Mouse (Mus musculus) brain, embryonic 14.5 days (tissue): ENCODE measurements around the gene Gpr35. TPM values are rescaled to one million over a fixed set of nuclear protein-coding genes. Genes with fewer than 3 reads are reported as not detected.
A peak's percentile ranks its signal among the peaks of the same experiment; 100 is the strongest.
"Not testable (repeated sequence)": the region's sequence is repeated elsewhere in the genome, so short reads cannot be mapped to it uniquely, and the experiment has no call there.

Experiments
- DNase-seq: peaks from one replicate; pipeline ENCODE4 v3.0.0-alpha.2; 2011; ENCODE audit warnings: low read depth
- CTCF ChIP-seq: fragments of 200-500 bp; IDR thresholded peaks from 2 replicates; pipeline ENCODE4 v1.5.1; 2012; ENCODE audit warnings: inconsistent platforms, mild to moderate bottlenecking, moderate library complexity, borderline replicate concordance; ENCODE audit not compliant: insufficient read depth, insufficient read length; ENCODE audit errors: extremely low read depth
- POLR2A ChIP-seq: fragments of 200-500 bp; IDR thresholded peaks from 2 replicates; pipeline ENCODE4 v1.6.1; 2012; ENCODE audit warnings: mild to moderate bottlenecking, inconsistent platforms, borderline replicate concordance; ENCODE audit not compliant: poor library complexity, insufficient read depth, insufficient read length, severe bottlenecking; ENCODE audit errors: extremely low read depth
- polyA plus RNA-seq: library from polyadenylated mRNA; depleted of rRNA; stranded (reverse); fragments of >200 nt; gene quantifications from 2 replicates; pipeline ENCODE4 v1.2.3, GENCODE M21; 2012

Gpr35 gene
- polyA plus RNA-seq, 1 experiment = 0.64 TPM

DNA sequence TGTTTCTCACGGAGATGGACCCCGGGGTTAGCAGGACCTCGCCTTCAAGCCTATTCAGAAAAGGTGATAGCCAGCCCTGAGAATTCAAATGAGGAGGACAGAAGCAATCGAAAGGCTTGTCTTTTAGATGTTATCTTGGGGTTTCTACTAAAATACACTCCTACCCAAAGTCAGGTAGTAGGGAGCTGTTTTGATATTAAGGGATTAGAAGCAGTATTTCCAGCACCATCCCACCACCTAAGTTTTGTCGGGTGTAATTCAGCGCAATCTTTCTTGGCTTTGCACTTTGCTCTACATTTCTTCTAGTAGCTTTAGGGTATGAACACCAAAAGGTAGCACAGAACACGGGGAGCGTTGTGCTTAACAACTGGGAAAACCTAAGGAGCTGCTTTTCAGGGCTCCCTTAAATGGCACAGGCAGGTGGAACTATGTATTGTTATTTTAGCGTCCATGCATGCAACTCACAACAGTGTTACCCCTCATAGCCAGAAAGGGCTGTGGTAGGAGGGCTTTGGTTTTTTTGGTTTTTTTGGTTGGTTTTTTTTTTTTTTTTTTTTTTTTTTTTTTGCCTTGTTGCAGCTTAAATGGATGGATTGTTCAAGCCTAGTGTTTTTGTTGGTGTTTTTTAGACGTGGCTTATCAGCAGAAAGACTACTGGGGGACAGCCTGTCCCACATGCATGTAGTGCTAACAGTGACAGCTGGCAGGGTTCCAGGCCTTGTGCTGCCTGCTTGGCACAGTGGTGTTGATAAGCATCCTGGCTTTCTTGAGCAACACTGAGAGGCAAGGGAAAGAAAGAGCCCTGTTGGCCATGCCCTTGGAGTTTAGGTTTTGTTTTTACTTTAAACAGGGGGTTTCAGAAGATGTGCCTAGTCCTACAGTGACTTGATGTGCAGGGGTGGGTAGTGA lies 15.4 kb upstream of the Gpr35 start:
- TF ChIP-seq CTCF = no peak
- no peak for TF ChIP-seq POLR2A
- DNase-seq = peak; percentile 81

DNA sequence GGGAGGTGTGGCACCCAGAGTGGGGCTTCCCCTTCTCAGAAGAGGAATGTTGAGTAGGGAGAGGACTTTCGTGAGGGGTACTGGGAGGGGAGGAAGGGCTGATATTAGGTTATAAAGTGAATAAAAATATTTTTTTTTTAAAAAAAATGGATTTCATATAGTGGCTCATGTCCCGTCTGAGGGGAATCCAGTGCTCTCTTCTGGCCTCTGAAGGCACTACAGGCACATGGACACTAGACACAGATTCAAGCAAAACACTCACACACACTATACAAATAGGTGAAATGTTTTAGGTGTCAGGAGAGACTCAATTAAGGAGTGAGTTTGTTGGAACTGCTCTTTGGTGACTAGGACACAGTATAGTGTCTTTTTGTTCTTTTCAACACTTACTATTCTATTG lies 14.7 kb upstream of the Gpr35 start:
- TF ChIP-seq CTCF (peak; percentile 18; the same call in 1 of the 2 replicates), POLR2A (no peak)
- peak; percentile 4 for DNase-seq

DNA sequence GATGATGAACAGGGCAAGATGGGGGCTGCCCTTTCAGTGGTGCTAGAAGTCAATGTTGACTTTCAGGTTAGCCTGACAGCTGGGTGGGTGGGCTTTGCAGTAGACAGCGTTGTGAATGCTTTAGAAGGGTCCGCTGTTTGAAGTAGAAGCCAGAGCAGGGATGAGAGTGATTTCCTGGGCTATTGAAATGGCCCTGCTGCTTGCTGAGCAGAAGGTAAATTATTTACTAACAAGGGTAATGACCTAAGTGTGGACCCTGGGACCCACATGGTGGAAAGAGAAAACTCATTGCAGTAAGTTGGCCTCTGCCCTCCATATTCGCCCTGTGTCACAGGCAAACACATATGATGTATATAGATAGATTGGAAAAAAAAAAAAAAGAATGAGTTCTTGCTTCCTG lies 14.2 kb upstream of the Gpr35 start:
- DNase-seq = no peak
- TF ChIP-seq POLR2A (no peak), CTCF (no peak)

DNA sequence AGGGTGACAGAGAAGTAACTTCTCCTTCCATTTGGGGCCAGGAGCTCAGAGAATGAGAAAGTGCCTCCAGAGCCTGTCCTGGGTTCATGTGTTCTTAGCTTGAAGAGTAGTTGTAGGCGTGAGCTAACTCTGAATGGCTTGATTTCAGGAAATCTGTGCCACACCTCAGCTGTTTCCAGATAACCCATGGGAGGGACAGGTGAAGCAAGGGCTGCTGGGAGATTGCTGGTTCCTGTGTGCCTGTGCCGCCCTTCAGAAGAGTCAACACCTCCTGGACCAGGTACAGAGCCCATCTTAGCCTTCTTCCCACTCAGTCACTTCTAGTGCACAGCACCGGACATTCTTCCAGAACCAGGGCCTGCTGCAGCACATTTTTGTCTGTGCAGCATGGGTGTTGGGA lies 12.9 kb upstream of the Gpr35 start:
- no peak for DNase-seq
- TF ChIP-seq CTCF (no peak), POLR2A (no peak)

DNA sequence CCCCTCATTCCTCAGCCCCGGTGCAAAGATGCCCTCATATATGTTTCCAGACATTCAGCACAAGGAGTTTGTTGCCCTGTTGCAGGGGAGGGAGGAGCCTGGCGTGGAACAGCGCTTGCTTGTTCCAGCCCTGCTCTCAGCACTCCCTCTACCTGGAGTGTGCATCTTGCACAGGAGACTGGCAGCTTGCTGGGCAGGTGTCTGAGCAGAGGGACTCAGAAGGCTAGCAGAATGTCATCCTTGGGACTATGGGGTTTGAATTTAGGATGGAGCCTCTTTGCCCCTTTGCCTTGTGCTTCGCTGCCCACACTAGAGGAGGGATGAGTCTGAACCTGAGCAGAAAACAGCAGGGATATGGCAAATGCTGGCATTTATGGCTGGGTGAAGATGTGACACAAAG lies 10.9 kb upstream of the Gpr35 start:
- no peak for TF ChIP-seq CTCF
- no peak for TF ChIP-seq POLR2A
- DNase-seq = no peak

DNA sequence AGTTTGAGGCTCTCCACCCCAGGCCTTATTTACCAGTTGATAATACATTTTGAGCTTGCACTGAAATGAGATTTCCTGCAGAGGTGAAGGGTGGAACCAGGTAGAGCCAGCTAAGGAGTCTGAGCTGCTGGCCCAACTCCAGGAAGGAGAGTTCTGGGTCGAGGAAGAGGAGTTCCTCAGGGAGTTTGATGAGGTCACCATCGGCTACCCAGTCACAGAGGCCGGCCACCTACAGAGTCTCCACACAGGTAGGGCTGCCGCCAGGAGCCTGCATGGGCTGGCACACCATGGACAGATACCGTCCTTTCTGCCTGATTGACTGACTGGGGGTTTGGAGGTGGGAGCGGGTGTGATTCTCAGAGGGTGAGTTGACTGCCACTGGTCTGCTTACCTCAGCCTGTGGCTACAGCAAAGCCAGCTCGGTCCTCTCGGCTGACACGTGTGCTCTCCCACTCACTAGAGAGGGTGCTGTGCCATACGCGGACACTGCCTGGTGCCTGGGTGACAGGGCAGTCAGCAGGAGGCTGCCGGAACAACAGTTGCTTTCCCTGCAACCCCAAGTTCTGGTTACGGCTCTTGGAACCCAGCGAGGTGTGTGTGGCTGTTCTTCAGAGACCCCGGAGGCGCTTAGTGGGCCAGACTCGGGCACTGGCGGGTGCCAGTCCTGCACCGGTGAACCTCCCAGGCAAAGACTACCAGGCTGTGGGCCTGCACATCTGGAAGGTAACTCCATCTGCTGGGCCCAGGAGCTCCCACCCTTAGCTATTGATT lies 7.3 kb upstream of the Gpr35 start:
- TF ChIP-seq CTCF = no peak
- TF ChIP-seq POLR2A = no peak
- DNase-seq = no peak

DNA sequence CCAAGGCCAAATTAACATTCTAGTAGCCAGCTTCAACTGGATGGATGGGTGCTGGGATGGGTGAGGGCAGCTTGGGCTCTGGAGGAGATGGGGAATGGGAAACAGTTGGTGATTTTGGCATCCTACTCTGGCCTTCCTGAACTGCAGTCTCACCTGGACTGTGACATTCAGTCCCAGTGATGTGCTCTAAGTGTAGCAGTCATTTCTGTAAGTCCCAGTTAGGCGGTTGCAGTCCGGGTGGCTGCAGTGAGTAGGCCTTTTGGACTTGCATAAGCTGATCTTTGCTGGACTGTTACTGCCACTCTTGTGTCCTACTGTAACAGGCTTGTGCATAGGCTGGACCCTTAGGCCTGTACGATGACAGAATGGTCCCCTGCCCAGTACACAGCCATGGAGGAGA lies 2.7 kb upstream of the Gpr35 start:
- DNase-seq = no peak

DNA sequence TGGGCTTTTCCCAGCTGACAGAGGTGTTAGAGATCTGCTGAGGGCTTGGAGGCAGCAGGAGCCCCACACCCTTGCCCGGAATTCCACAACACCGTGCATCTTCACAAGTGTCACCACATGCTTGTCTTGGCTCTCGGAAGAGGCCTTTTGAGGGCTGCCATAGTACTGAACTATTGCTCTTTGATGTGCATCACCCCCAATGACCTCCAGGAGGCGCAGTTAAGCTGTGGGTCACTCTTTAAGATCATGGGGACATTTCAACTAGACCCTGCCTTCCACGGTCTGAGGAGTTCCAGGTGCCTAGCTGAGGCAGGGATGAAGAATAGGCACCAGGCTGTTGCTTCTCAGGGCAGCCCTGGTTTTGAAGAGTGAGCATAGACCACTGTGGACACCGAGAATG lies 1.2 kb upstream of the Gpr35 start:
- DNase-seq = no peak

More for the DNA sequence above, 2.7 kb upstream of the Gpr35 start:
- TF ChIP-seq CTCF (no peak), POLR2A (no peak)

DNA sequence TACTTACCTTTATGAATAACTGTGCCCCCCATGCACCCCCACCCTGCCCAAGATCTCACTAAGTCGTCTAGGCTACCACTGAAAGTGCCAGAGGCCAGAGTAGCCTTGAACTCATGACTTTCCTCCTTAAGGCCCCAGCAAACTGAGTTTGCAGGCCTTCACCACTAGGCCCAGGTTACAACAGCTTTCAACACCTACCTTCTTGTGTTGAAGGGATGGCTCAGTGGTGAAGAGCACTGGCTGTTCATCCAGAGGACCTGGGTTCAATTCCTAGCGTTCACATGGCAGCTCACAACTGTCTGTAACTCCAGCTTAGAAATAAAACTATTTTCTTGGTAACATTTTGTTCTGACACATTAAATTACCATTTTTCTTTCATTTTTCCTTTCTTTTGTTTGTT lies 3.0 kb downstream of the Gpr35 start:
- no peak for TF ChIP-seq CTCF
- TF ChIP-seq POLR2A = no peak
- no peak for DNase-seq

More for the DNA sequence above, 1.2 kb upstream of the Gpr35 start:
- TF ChIP-seq POLR2A (no peak), CTCF (peak; percentile 41; the same call in 1 of the 2 replicates)

DNA sequence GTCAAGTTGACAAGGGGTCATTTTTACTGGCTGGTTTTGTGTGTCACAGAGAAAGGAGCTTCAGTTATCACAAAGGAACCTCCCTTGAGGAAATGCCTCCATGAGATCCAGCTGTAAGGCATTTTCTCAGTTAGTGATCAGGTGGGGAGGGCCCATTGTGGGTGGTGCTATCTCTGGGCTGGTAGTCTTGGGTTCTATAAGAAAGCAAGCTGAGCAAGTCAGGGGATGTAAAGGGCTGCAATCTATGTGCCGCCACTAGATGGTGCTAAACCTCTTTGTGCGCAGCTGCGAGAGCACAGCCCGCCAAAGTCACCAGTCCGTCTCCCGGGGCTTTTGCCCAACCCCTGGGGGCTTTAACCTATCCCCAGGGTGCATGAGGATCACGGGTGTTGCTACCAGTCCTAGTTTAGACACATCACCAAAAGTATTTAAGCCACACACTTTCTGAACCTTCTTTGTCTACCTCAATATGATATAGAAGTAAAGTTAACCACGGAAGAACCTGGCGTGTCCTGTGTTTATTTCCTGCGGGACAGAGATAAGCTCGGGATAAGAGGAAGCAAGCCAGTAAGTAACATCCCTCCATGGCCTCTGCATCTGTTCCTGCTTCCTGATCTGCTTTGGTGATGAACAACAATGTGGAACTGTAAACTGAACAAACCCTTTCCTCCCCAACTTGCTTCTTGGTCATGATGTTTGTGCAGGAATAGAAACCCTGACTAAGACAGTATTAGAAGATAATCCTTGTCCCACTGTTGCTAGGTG lies 6.1 kb downstream of the Gpr35 start:
- not testable (repeated sequence) for DNase-seq

DNA sequence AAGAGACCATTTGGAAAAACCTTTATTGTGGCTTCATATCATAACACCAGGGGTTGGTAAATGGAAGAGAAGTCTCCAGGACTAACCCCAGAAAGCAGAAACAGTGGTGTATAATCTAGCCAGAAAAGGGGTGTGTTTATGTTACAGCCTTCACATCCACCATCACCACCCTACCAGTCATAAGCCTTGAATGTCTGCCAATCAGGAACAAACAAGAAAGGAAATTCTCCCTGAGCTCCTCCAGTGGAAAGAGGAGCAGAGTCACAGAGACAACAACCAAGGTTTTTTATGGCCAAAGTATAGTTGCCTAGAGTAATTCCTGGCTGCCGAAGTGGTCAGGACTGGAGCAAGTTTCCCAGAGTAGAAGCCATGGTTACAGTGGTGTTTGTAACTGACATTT lies 8.3 kb downstream of the Gpr35 start:
- no peak for TF ChIP-seq POLR2A
- TF ChIP-seq CTCF = no peak
- no peak for DNase-seq

DNA sequence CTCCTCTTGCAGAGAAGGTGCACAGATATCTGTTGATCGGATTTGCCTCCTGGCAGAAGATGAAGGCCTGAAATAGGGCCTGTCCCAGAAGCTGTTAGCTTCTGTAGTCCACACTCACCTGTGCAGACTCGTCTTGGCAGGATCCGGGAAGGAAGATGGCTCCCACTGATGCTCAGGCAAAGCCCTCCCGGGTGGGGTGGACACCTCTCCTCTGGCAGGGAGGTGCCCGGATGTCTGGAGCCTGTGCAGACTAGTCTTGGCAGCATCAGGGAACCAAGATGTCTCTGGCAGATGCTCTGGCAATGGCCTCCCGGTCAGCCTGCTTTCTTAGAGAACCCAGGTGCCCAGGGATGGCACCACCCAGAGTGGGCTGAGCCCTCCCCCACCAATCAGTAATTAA lies 20.1 kb downstream of the Gpr35 start:
- not testable (repeated sequence) for DNase-seq
